Mouse (Mus musculus) embryonic fibroblast, embryonic 13.5 days (primary cell): ENCODE results near the gene E2f4.

Experiments used
- CTCF ChIP-seq: IDR thresholded peaks from 2 replicates; pipeline ENCODE4 v1.5.1; 2011; ENCODE audit warnings: mild to moderate bottlenecking, control low read depth, low read length, moderate library complexity, borderline replicate concordance; ENCODE audit not compliant: insufficient read depth
- POLR2A ChIP-seq: IDR thresholded peaks from 2 replicates; pipeline ENCODE4 v1.6.1; 2011; ENCODE audit warnings: low read depth, mild to moderate bottlenecking, control low read depth, low read length, moderate library complexity

- peak; percentile 35; the same call in 1 of the 2 replicates for TF ChIP-seq POLR2A
- no peak for TF ChIP-seq CTCF
Measured at GRCm38 (mm10) chr8:105268342-105269074, 29.0 kb upstream of the E2f4 start.
